Mouse (Mus musculus) embryonic fibroblast, embryonic 13.5 days (primary cell): Measurements from ENCODE around the gene Pcbp3. TPM values are rescaled to one million over a fixed set of nuclear protein-coding genes. Genes with fewer than 3 reads are reported as not detected.

Experiments
- H3K27ac ChIP-seq: 2 replicates; pipeline ENCODE4 v1.5.1; 2012; ENCODE audit warnings: low read length, control low read depth, inconsistent platforms; ENCODE audit not compliant: insufficient read depth
- H3K4me1 ChIP-seq: 2 replicates; pipeline ENCODE4 v1.6.1; 2011; ENCODE audit warnings: low read length; ENCODE audit not compliant: control insufficient read depth, insufficient read depth
- H3K4me3 ChIP-seq: 2 replicates; pipeline ENCODE4 v1.5.1; 2011; ENCODE audit warnings: mild to moderate bottlenecking, control low read depth, low read length; ENCODE audit not compliant: insufficient read depth
- CTCF ChIP-seq: IDR thresholded peaks from 2 replicates; pipeline ENCODE4 v1.5.1; 2011; ENCODE audit warnings: mild to moderate bottlenecking, control low read depth, low read length, moderate library complexity, borderline replicate concordance; ENCODE audit not compliant: insufficient read depth
- POLR2A ChIP-seq: IDR thresholded peaks from 2 replicates; pipeline ENCODE4 v1.6.1; 2011; ENCODE audit warnings: low read depth, mild to moderate bottlenecking, control low read depth, low read length, moderate library complexity
- polyA plus RNA-seq: library from polyadenylated mRNA; stranded (reverse); fragments of >200 nt; gene quantifications from 2 replicates; pipeline ENCODE4 v1.2.4, GENCODE M21; 2011; ENCODE audit warnings: low read depth; ENCODE audit not compliant: missing spikeins, insufficient read length

Gene Pcbp3
- polyA plus RNA-seq, 1 experiment: 12.0 TPM

GRCm38 (mm10) chr10:76728369-76728768 is 233.3 kb downstream of the Pcbp3 start:
- TF ChIP-seq CTCF: peak; percentile 56; the same call in 1 of the 2 replicates
- no peak for TF ChIP-seq POLR2A
- H3K4me3 ChIP-seq: no peak overlapping the region
- no peak overlapping the region for H3K27ac ChIP-seq
- peaks cover 27% of the 10 kb centered on the region for H3K4me1 ChIP-seq

- no peak for TF ChIP-seq POLR2A
- no peak for TF ChIP-seq CTCF
- H3K4me3 ChIP-seq: no peak overlapping the region
- peaks cover 24% of the 10 kb centered on the region for H3K4me1 ChIP-seq
These were observed 234.4 kb downstream of the Pcbp3 start for GRCm38 (mm10) chr10:76727301-76727700.

GRCm38 (mm10) chr10:76726866-76727265 is 234.8 kb downstream of the Pcbp3 start:
- TF ChIP-seq POLR2A (no peak), CTCF (no peak)
- Histone ChIP-seq H3K27ac (peak overlapping the region; percentile 73), H3K4me1 (peaks cover 20% of the 10 kb centered on the region), H3K4me3 (no peak overlapping the region)

More at GRCm38 (mm10) chr10:76727301-76727700, 234.4 kb downstream of the Pcbp3 start:
- peak overlapping the region; percentile 73; the same call in 1 of the 2 replicates for H3K27ac ChIP-seq

GRCm38 (mm10) chr10:76725682-76726285 is 235.9 kb downstream of the Pcbp3 start, which contains the start of gene Col6a1:
Gene Col6a1, minus strand, starts transcription at chr10:76726168.
- peak within 1 kb of the TSS; percentile 58 for H3K4me3 ChIP-seq
- peaks cover 13% of the 10 kb centered on the region; the same call in 1 of the 2 replicates for H3K4me1 ChIP-seq
- H3K27ac ChIP-seq: peak within 1 kb of the TSS; percentile 73
- no peak for TF ChIP-seq CTCF
- TF ChIP-seq POLR2A: peak; percentile 93

GRCm38 (mm10) chr10:76725097-76725496 is 236.6 kb downstream of the Pcbp3 start:
- TF ChIP-seq CTCF: no peak
- no peak for TF ChIP-seq POLR2A
- Histone ChIP-seq H3K4me3 (peak overlapping the region; percentile 58), H3K4me1 (peaks cover 8% of the 10 kb centered on the region; the same call in 1 of the 2 replicates), H3K27ac (peak overlapping the region; percentile 59)

GRCm38 (mm10) chr10:76724231-76724736 is 237.4 kb downstream of the Pcbp3 start:
- peak overlapping the region; percentile 58 for H3K4me3 ChIP-seq
- peaks cover 4% of the 10 kb centered on the region; the same call in 1 of the 2 replicates for H3K4me1 ChIP-seq
- peak; percentile 52 for TF ChIP-seq POLR2A
- TF ChIP-seq CTCF: no peak
- no peak overlapping the region for H3K27ac ChIP-seq

GRCm38 (mm10) chr10:76722751-76723450 is 238.8 kb downstream of the Pcbp3 start:
- TF ChIP-seq POLR2A: no peak
- no peak for TF ChIP-seq CTCF
- Histone ChIP-seq H3K4me1 (peaks cover 4% of the 10 kb centered on the region; the same call in 1 of the 2 replicates), H3K4me3 (no peak overlapping the region), H3K27ac (no peak overlapping the region)

GRCm38 (mm10) chr10:76721746-76722145 is 239.9 kb downstream of the Pcbp3 start:
- Histone ChIP-seq H3K27ac (no peak overlapping the region), H3K4me3 (no peak overlapping the region), H3K4me1 (peaks cover 2% of the 10 kb centered on the region; the same call in 1 of the 2 replicates)
- TF ChIP-seq CTCF: no peak
- no peak for TF ChIP-seq POLR2A

GRCm38 (mm10) chr10:76721216-76721615 is 240.5 kb downstream of the Pcbp3 start:
- Histone ChIP-seq H3K4me3 (no peak overlapping the region), H3K27ac (no peak overlapping the region), H3K4me1 (no peaks in the 10 kb centered on the region)
- TF ChIP-seq POLR2A (no peak), CTCF (no peak)

GRCm38 (mm10) chr10:76717631-76718030 is 244.1 kb downstream of the Pcbp3 start:
- Histone ChIP-seq H3K27ac (no peak overlapping the region), H3K4me3 (no peak overlapping the region), H3K4me1 (no peaks in the 10 kb centered on the region)
- TF ChIP-seq CTCF (no peak), POLR2A (no peak)
